Mouse (Mus musculus): Measurements from ENCODE around the gene Mad1l1. TPM values are rescaled to one million over a fixed set of nuclear protein-coding genes. Genes with fewer than 3 reads are reported as not detected.

The Mad1l1 gene
- polyA plus RNA-seq, 1 experiment from 2014 or later = 34.7 TPM

- no peak for ATAC-seq
- Histone ChIP-seq H3K9ac (no peak overlapping the region), H3K27ac (no peak overlapping the region), H3K4me3 (replicated peaks) (no peak overlapping the region), H3K36me3 (no peaks in the 10 kb centered on the region), H3K27me3 (replicated peaks) (no peaks in the 10 kb centered on the region), H3K9me3 (no peaks in the 10 kb centered on the region), H3K4me2 (replicated peaks) (no peak overlapping the region), H3K4me1 (replicated peaks) (peaks cover 11% of the 10 kb centered on the region)
- WGBS = 60% methylated on average over 3 of the region's 3 CpGs
Measured at GRCm38 (mm10) chr5:140204465-140204864, 116.9 kb downstream of the Mad1l1 start.

- WGBS = 94% methylated on average over 5 of the region's 5 CpGs
- H3K9me3 ChIP-seq = no peaks in the 10 kb centered on the region
- H3K36me3 ChIP-seq = no peaks in the 10 kb centered on the region
- H3K9ac ChIP-seq = no peak overlapping the region
- no peaks in the 10 kb centered on the region for H3K27me3 ChIP-seq (replicated peaks)
- H3K4me2 ChIP-seq (replicated peaks) = no peak overlapping the region
- no peak overlapping the region for H3K4me3 ChIP-seq (replicated peaks)
- ATAC-seq = no peak
- H3K27ac ChIP-seq = no peak overlapping the region
- H3K4me1 ChIP-seq (replicated peaks) = peaks cover 8% of the 10 kb centered on the region
Measured at GRCm38 (mm10) chr5:140204037-140204436, 117.3 kb downstream of the Mad1l1 start.

GRCm38 (mm10) chr5:140202451-140202850 lies 118.9 kb downstream of the Mad1l1 start:
- Histone ChIP-seq H3K4me3 (replicated peaks) (no peak overlapping the region), H3K9ac (no peak overlapping the region), H3K9me3 (no peaks in the 10 kb centered on the region), H3K4me2 (replicated peaks) (no peak overlapping the region), H3K27me3 (replicated peaks) (no peaks in the 10 kb centered on the region), H3K36me3 (no peaks in the 10 kb centered on the region), H3K27ac (no peak overlapping the region), H3K4me1 (replicated peaks) (no peaks in the 10 kb centered on the region; the same call in 1 of the 2 replicates)
- ATAC-seq = no peak
- WGBS = 83% methylated on average over 2 of the region's 2 CpGs

GRCm38 (mm10) chr5:140201566-140201965 lies 119.8 kb downstream of the Mad1l1 start:
- H3K9ac ChIP-seq = no peak overlapping the region
- WGBS = 90% methylated on average over 5 of the region's 5 CpGs
- H3K36me3 ChIP-seq = no peaks in the 10 kb centered on the region
- H3K4me2 ChIP-seq (replicated peaks) = no peak overlapping the region
- H3K27me3 ChIP-seq (replicated peaks) = no peaks in the 10 kb centered on the region
- ATAC-seq = no peak
- no peak overlapping the region for H3K27ac ChIP-seq
- H3K4me1 ChIP-seq (replicated peaks) = no peaks in the 10 kb centered on the region
- H3K9me3 ChIP-seq = no peaks in the 10 kb centered on the region
- H3K4me3 ChIP-seq (replicated peaks) = no peak overlapping the region

GRCm38 (mm10) chr5:140201109-140201508 lies 120.2 kb downstream of the Mad1l1 start:
- Histone ChIP-seq H3K9ac (no peak overlapping the region), H3K36me3 (no peaks in the 10 kb centered on the region)
- WGBS = 59% methylated on average over 1 of the region's 1 CpGs

GRCm38 (mm10) chr5:140197705-140198104 lies 123.6 kb downstream of the Mad1l1 start:
- WGBS = 21% methylated on average over 4 of the region's 4 CpGs

More at GRCm38 (mm10) chr5:140201109-140201508, 120.2 kb downstream of the Mad1l1 start:
- Histone ChIP-seq H3K4me1 (replicated peaks) (no peaks in the 10 kb centered on the region), H3K27me3 (replicated peaks) (no peaks in the 10 kb centered on the region), H3K9me3 (no peaks in the 10 kb centered on the region), H3K4me3 (replicated peaks) (no peak overlapping the region), H3K4me2 (replicated peaks) (no peak overlapping the region), H3K27ac (no peak overlapping the region)
- no peak for ATAC-seq

GRCm38 (mm10) chr5:140196446-140196845 lies 124.9 kb downstream of the Mad1l1 start:
- H3K4me1 ChIP-seq (replicated peaks) = no peaks in the 10 kb centered on the region
- H3K4me3 ChIP-seq (replicated peaks) = no peak overlapping the region
- no peaks in the 10 kb centered on the region for H3K36me3 ChIP-seq
- H3K9ac ChIP-seq = no peak overlapping the region
- no peak for ATAC-seq
- no peaks in the 10 kb centered on the region for H3K9me3 ChIP-seq
- WGBS = 84% methylated on average over 3 of the region's 3 CpGs
- no peak overlapping the region for H3K4me2 ChIP-seq (replicated peaks)
- no peaks in the 10 kb centered on the region for H3K27me3 ChIP-seq (replicated peaks)
- no peak overlapping the region for H3K27ac ChIP-seq

More at GRCm38 (mm10) chr5:140197705-140198104, 123.6 kb downstream of the Mad1l1 start:
- Histone ChIP-seq H3K4me3 (replicated peaks) (no peak overlapping the region), H3K27ac (no peak overlapping the region), H3K27me3 (replicated peaks) (no peaks in the 10 kb centered on the region), H3K9me3 (no peaks in the 10 kb centered on the region), H3K4me2 (replicated peaks) (no peak overlapping the region), H3K36me3 (no peaks in the 10 kb centered on the region), H3K4me1 (replicated peaks) (no peaks in the 10 kb centered on the region), H3K9ac (no peak overlapping the region)
- 0 out of 2 replicates have a peak, but pooled peaks have one; percentile 4 for ATAC-seq

GRCm38 (mm10) chr5:140194173-140194572 lies 127.2 kb downstream of the Mad1l1 start:
- H3K4me1 ChIP-seq (replicated peaks) = 0 out of 2 replicates have a peak, but pooled peaks cover 3% of the 10 kb centered on the region
- no peaks in the 10 kb centered on the region for H3K36me3 ChIP-seq
- no peaks in the 10 kb centered on the region for H3K27me3 ChIP-seq (replicated peaks)
- ATAC-seq = peak; percentile 23; the same call in 1 of the 2 replicates
- no peak overlapping the region for H3K4me3 ChIP-seq (replicated peaks)
- no peak overlapping the region for H3K27ac ChIP-seq
- H3K4me2 ChIP-seq (replicated peaks) = no peak overlapping the region
- 79% methylated on average over 11 of the region's 11 CpGs for WGBS
- H3K9ac ChIP-seq = no peak overlapping the region
- no peaks in the 10 kb centered on the region for H3K9me3 ChIP-seq

GRCm38 (mm10) chr5:140191539-140191938 lies 129.8 kb downstream of the Mad1l1 start:
- WGBS = 77% methylated on average over 4 of the region's 4 CpGs
- Histone ChIP-seq H3K4me2 (replicated peaks) (no peak overlapping the region), H3K27me3 (replicated peaks) (no peaks in the 10 kb centered on the region), H3K36me3 (no peaks in the 10 kb centered on the region), H3K4me1 (replicated peaks) (peaks cover 3% of the 10 kb centered on the region; the same call in 1 of the 2 replicates), H3K9ac (no peak overlapping the region), H3K4me3 (replicated peaks) (no peak overlapping the region), H3K9me3 (no peaks in the 10 kb centered on the region), H3K27ac (no peak overlapping the region)
- ATAC-seq = no peak

GRCm38 (mm10) chr5:140186351-140186750 lies 135.0 kb downstream of the Mad1l1 start:
- Histone ChIP-seq H3K4me2 (replicated peaks) (no peak overlapping the region), H3K4me1 (replicated peaks) (peaks cover 3% of the 10 kb centered on the region; the same call in 1 of the 2 replicates), H3K9ac (no peak overlapping the region), H3K27ac (no peak overlapping the region), H3K27me3 (replicated peaks) (no peaks in the 10 kb centered on the region), H3K4me3 (replicated peaks) (no peak overlapping the region), H3K9me3 (no peaks in the 10 kb centered on the region), H3K36me3 (no peaks in the 10 kb centered on the region)
- WGBS = 88% methylated on average over 4 of the region's 4 CpGs
- ATAC-seq = no peak

GRCm38 (mm10) chr5:140185757-140186156 lies 135.6 kb downstream of the Mad1l1 start:
- no peak overlapping the region for H3K4me3 ChIP-seq (replicated peaks)
- H3K27ac ChIP-seq = no peak overlapping the region
- no peak overlapping the region for H3K4me2 ChIP-seq (replicated peaks)
- H3K36me3 ChIP-seq = no peaks in the 10 kb centered on the region
- H3K27me3 ChIP-seq (replicated peaks) = no peaks in the 10 kb centered on the region
- no peak overlapping the region for H3K9ac ChIP-seq
- no peak for ATAC-seq
- 89% methylated on average over 6 of the region's 6 CpGs for WGBS
- no peaks in the 10 kb centered on the region for H3K9me3 ChIP-seq
- H3K4me1 ChIP-seq (replicated peaks) = no peaks in the 10 kb centered on the region; the same call in 1 of the 2 replicates

- no peak for ATAC-seq
- Histone ChIP-seq H3K27ac (no peak overlapping the region), H3K4me2 (replicated peaks) (no peak overlapping the region), H3K9me3 (no peaks in the 10 kb centered on the region), H3K27me3 (replicated peaks) (no peaks in the 10 kb centered on the region), H3K9ac (no peak overlapping the region), H3K4me1 (replicated peaks) (no peaks in the 10 kb centered on the region; the same call in 1 of the 2 replicates), H3K4me3 (replicated peaks) (no peak overlapping the region), H3K36me3 (no peaks in the 10 kb centered on the region)
- 89% methylated on average over 7 of the region's 7 CpGs for WGBS
Measured at GRCm38 (mm10) chr5:140183387-140183786, 138.0 kb downstream of the Mad1l1 start.

- H3K4me1 ChIP-seq (replicated peaks) = no peaks in the 10 kb centered on the region
- no peaks in the 10 kb centered on the region for H3K9me3 ChIP-seq
- no peak overlapping the region for H3K4me3 ChIP-seq (replicated peaks)
- no peak overlapping the region for H3K4me2 ChIP-seq (replicated peaks)
- H3K27ac ChIP-seq = no peak overlapping the region
- H3K9ac ChIP-seq = no peak overlapping the region
- no peak for ATAC-seq
- 92% methylated on average over 4 of the region's 4 CpGs for WGBS
- no peaks in the 10 kb centered on the region for H3K27me3 ChIP-seq (replicated peaks)
- no peaks in the 10 kb centered on the region for H3K36me3 ChIP-seq
Measured at GRCm38 (mm10) chr5:140182351-140182750, 139.0 kb downstream of the Mad1l1 start.
